Mouse (Mus musculus) brain, embryonic 14.5 days (tissue): ENCODE results near the gene Vps52.

Experiments used
- CTCF ChIP-seq: fragments of 200-500 bp; IDR thresholded peaks from 2 replicates; pipeline ENCODE4 v1.5.1; 2012; ENCODE audit warnings: inconsistent platforms, mild to moderate bottlenecking, moderate library complexity, borderline replicate concordance; ENCODE audit not compliant: insufficient read depth, insufficient read length; ENCODE audit errors: extremely low read depth
- POLR2A ChIP-seq: fragments of 200-500 bp; IDR thresholded peaks from 2 replicates; pipeline ENCODE4 v1.6.1; 2012; ENCODE audit warnings: mild to moderate bottlenecking, inconsistent platforms, borderline replicate concordance; ENCODE audit not compliant: poor library complexity, insufficient read depth, insufficient read length, severe bottlenecking; ENCODE audit errors: extremely low read depth

DNA sequence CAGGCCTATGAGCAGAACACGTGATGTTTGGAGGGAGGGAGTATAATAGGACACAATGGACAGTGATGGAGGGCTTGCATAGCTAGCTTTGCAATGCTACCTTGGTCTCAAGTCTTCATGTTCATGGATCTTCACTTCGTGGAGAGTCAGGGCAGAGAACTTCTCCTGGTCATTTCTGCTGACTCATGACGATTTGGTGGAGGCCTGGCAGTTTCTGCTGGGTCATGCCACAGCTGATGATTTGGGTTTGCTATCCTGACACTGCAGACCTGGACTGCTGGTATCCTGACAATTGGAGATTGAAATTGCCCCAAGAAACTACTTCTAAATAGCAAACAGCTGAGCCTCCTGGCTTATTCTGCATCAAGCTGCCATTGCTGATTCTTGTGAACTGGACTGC, 18.0 kb downstream of the Vps52 start:
- TF ChIP-seq CTCF (no peak), POLR2A (no peak)
